Mouse (Mus musculus) right cerebral cortex, postnatal 36 days (tissue): ENCODE measurements at regions not wholly inside any gene's neighbourhood (a gene's known extent, or its start where the extent isn't known, plus 50 kb on each side); places are given as distances from the start of the nearest gene placed in this dataset.

Experiments
- DNase-seq, 2 experiments: peaks; one replicate each; pipeline ENCODE4 v3.0.0; 2022; ENCODE audit warnings: low spot score in 2 of 2, mixed read lengths in 1 of 2

DNA sequence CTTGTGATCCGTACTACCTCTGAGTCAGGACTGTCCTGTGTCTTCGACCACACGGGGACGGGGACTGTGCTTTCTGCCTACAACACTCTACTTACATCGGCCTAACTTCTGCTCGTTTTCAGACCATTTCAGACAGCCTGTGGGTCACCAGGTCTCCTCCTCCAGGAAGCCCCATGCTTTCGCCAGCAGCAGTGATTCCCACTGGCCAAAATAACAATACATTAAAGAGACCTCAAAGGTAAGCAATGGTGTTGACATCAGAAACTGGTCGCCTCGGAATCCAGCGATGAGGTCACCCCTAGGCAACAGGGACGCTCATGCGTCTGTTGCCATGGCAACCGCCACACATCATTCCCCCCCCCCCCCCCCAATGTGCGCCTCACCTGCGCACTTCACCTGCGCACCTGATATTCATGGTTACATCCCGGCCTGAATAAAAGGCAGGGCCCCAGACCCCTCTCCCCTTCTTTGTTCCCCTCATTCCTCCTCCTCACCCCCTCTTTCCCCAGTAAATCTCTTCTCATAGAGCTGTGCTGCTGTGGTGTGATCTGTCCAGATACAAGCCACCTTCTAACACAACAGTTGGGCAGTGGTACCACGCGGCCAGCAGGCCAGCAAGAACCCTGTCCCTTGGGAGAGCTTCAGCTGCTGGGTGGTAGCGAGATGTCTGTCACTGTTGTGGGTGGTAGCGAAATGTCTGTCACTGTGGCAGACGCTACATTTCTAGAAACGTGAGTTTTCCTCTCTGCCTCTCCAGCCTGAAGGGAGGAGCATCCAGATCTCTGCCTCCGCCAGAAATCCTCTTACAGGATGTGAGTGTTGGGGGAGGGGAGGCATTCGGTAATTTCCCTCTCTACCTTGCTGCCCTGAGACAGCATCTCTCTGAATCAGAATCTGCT, 145.0 kb downstream of the Setd4 start:
- DNase-seq, result no peak

DNA sequence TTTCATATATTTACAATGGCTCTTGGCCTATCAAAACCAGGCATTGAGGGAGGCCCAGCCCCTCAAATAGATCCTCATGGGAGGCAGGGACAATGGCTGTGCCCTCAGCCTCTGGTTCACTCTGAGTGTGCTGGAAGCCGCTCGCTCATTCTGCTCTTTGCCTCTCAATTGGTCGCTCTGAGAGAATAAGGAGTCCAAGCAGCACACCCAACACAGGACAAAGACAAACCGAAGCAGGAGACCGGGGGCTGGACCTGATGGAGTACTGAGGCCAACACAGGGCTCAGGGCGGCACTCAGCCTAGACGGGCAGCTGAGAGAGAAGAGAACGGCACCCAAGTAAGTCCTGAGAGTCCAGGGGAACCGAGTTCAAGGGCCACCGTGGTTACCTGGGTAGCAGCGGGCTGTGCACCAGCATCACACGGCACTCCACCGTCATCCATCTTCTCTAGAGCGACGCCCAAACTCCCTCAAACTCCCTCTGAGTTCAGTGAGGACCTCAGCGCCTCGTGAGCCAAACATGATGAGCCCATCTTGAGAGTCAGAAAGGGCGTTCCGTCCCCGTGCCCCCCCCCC, 145.8 kb downstream of the Setd4 start:
- DNase-seq, result no peak

DNA sequence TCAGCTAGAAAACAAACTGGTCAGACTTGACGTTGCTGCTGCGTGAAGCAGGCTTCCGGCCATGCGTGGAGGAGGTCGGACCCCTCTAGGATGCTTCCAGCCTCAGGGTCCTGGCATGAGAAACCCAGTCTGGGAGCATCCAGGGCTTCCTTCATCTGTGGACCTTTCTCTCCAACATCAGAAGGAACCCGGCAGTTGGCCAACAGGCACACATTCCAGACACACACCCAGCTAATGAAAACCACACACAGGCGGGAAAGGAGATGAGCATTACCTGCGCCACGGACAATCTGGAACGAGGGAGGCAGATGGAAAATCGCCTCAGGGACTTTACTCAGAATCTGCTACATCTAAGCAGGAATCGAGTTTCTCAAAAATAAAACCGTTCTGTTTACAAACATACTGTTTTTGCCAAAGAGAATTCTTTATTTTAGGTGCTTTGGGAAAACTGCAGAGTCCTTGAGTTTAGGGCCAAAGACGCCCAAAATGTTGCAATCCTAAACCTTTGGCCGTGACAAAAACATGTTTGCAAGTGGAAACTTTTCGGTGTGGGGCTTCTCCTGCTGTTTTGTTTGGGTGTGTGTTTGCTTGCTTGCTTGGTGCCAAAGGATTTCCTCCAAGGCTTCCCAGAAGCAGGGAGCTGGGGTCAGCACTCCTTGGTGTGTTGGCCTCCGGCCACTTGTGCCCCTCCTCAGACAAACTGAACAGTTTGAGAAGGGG, 147.0 kb downstream of the Setd4 start:
- no peak for DNase-seq

DNA sequence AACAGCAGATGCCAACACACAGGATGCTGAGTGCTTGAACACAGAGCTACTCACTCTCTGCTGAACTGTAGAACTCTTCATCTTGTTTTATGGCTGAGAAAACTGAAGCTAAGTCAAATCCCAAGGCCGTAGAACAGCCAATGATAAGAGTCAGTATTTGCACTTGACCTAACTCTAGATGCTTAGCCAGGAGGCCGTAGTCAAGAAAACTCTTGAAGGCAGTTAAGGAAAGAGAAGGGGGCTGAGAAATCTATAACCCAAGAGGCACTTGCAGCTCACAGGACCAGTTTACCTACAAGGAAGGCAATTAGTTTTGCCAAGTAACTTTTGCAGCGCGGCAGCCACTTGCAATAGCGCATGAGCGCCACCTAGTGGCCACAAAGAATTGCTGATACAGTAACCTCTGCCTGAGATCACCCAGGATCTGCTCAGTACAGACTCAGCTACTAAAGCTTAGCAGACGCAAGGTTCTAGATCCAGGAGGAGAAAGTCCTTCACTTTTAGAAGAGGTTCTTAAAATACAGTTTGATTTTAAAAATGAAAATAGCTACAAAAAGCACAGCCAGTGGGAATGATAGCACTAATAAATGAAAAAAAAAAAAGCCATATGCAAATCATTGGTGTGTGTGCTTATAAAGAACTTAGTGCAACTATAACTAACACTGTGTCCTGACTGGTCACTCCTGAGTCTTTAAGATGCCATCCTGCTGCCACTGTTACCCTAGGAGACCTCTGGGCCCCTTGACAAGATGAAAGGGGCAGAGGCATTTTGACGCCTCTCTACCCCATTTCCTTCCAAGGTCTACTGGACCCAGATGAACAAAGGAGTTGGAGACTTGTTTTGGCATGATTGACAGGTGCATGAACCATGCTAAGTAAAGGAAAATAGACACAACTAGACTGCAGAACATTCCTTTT, 149.5 kb downstream of the Setd4 start:
- DNase-seq, result peak; percentile 48 to 49

DNA sequence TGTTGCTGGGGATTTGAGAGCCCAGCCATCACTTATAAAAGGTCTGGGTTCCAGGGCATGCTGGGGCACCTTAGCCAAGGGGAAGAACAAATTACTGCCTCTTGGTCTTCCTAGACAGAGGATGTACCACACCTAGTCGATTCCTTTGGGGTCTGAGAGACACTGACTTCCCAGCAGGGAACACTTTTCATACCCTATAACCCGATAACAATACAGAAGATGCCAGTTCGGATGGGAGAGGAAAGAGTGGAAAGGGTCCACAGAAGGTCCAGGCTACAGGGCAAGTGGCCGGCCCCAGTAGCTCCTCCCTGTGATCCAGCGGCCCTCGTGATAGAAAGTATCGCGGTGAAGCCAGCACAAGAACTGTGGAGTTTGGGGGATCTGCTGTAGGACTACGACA, 150.8 kb downstream of the Setd4 start:
- DNase-seq, result no peak

DNA sequence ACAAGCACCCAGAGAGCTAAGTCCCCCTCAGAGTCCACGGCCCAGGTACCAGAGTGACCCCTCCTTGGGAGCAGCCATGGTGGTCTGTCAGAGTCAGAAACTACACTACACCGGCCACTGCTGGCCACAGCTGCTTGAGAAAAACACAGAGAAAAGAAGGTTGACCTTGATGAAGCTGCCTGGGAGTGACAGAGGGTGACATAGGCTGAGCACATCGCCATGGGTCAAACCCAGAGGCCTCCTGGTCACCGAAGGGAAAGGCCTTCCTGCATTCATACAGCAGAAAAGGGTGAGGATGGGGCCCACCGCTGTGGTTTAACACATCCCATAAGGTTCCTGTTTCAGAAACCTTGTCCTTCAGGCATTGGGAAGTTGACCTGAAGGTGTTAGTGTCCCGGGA, 153.0 kb downstream of the Setd4 start:
- DNase-seq, result no peak

DNA sequence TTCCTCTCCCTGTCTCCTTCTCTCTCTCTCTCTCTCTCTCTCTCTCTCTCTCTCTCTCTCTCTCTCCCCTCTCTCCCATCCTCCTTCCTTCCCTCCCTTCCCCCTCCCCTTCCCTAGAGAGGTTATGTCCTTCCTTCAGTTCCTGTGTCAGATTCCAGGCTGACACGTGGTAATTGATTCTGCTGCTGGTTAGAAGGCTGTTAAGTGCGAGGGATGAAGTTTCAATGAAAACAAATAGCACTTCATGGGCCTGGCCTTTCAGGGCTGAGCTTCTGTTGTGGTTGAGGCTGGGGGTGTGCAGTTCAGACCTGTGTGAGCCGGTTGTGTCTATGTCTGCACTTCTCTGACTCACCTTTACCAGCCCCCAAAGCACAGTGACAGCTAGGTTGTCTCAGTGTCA, 153.9 kb downstream of the Setd4 start:
- no peak for DNase-seq

DNA sequence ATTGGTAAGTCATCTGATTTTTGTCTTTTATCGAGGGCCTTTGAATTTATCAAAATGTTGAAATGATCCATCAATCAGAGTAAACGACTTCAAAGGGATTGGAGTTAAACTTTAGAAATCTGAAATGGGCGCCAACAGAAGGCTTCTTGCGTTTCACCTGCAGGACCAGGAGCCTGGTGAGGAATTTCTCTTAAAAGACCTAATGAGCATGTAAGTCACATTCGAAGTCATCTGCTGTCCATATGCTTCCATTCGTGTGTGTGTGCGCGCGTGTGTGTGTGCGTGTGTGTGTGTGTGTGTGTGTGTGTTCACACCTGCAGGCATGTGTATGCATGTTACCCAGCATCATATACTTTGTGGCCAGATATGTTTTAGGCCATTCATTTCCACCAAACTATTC, 155.7 kb downstream of the Setd4 start:
- no peak for DNase-seq

DNA sequence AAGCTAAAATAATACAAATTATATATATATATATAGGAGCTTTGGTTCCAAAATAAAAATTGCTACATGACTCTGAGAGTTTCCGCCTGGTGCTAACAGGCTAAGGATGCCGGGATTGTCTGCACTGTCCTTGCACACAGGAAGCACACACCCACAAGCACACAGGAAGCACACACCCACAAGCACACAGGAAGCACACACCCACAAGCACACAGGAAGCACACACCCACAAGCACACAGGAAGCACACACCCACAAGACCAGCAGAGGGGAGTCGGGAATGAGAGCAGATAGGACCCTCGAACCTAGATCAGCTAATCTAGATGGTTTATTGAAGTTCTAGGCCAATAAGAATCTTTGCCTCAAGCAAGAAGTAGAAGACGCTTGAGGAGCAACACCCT, 156.9 kb downstream of the Setd4 start:
- DNase-seq, result no peak

DNA sequence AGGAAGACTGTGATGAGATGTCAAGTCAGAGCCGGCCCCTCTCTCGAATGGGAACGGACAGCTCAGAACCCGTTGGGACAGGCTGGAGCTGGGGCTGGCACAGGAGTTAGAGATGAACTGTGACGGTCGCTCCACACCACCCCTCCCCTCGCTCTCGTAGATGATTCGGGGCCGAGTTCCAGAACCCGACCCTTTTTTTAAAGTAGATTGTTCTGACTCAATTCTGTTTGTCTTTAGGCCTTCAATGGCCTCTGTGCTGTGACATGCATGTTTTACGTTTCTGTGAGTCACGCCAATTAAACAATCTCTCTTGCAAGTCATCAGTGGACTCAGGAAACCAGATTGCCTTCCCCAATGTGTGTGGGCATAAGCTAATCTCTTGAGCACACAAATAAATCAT, 157.7 kb downstream of the Setd4 start:
- no peak for DNase-seq

DNA sequence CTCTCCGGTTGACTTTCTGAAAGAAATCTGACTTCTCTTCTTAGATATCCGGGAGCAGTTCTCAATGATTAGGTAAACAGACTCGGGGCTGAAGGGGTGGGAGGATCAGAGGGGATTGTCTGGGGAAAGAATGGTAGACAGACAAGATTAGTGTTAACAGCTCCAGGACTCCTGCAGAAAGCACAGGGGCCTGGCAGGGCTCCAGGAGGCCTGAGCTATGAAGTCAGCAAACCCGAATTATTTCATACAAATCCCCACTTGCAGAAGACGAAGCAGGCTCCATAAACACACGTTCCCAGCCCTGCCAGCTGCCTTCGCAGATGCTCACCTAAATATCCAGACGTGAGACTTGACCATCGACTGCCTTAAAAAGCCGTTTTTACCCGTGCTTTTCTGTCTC, 161.0 kb downstream of the Setd4 start:
- no peak for DNase-seq

DNA sequence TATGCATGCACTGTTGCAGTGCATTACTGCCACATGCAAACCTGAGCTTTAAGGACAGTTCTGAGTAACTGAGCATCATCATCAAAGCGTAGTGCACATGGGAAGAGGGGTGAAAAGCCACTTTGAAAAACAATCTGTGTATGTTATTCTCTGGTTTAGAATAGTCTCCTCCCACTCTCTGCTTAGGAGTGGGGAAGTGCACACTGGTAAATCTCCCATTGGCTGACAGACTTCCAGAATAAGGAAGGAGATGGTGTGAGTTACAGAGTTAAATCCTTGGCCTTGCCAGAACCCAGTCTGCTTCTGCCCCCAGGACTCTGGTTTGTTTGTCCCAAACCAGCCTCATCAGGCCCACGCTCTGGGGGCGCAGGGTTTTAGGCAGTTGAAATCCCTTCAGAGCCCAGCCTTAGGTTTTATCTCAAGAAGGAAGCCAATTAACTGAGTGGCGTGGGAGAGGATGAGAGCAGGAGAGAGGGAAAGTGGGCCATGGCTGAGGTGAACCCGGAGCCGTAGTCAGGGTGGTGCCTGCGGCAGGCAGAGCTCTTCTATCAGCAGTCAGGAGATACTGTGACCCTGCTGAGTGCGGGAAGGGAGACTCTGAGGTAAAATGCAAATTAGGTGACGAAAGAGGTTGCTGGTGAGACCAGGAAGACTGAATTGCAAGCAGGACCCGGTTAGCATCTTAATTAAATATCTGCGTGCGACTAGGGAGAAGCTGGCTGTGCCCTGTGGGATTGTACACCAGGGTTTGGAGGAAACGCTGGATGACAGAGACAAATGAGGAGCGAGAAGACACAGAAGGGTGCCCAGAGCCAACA, 166.0 kb downstream of the Setd4 start:
- DNase-seq, result peak in 1 of 2 experiments; percentile 8

DNA sequence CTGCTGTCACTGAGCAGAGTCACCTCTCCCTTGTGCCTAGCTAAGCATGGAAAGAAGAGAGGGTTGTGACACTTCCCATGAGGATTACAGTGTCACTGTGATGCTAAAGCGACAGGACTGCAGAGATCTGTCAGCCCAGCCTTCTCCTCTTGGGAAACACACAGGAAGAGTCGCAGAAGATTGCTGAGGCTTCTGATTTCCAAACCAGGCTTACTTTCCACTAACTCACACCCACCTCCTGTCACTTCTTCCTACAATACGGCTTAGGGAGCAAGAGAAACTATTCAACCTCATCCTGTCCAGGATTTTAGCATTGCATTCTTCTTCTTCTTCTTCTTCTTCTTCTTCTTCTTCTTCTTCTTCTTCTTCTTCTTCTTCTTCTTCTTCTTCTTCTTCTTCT, 167.1 kb downstream of the Setd4 start:
- no peak for DNase-seq

DNA sequence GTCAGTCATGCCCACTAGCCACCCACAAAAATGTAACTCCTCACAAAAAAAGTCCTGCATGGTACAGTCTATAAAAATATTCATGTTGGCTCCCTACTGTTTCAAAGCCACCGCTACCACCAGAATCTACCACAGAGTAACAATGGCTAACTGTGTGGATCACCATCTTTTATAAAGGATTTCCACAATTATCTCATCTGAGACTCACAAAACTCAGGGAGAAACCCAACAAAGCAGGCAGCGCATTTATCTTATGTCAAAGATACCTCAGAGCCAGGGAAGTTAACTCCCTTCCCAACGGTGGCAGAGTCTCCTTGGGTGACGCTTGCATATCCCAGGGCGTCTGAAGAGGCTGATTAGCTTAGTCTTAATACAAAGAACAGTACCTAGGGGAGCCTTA, 172.5 kb downstream of the Setd4 start:
- no peak for DNase-seq

DNA sequence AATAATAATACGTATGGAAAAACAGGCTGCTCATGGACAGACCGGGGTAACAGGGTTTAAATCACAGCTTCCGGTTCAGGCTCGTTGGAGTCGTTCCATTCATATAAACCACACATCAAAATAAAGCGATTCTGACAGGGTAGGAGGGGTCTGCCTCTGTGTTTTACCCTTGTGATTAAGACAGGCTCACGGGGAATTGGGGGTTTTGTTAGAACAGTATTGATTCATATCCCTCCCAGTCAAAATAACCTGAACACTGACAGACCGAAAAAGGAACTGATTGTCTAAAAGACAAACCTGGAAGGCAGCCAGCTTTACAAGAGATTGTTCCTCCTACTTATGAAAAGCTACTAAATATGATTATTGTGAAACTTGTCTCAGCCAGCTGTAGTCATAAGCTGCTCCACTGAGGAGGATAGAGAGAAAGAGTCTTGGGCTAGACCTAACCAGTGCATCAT, 174.5 kb downstream of the Setd4 start:
- no peak for DNase-seq

DNA sequence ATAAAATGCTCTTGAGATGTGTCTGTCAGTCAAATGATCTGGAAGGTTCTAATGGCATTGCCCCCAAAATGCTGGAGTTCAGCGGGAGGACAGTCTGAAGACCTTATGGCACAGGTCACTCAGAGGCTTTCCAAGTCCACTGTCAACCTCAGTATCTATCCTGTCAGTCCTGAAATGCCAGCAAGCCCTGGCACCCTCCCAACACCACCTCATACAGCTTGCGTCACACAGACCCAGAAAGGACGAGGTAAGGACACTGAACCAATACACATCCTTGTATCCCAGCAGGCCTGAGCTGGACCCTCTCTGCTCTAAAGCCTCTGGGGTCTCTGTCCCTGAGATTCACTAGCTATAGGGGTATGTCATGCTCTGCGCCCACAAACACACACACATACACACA, 176.6 kb downstream of the Setd4 start:
- DNase-seq, result no peak

DNA sequence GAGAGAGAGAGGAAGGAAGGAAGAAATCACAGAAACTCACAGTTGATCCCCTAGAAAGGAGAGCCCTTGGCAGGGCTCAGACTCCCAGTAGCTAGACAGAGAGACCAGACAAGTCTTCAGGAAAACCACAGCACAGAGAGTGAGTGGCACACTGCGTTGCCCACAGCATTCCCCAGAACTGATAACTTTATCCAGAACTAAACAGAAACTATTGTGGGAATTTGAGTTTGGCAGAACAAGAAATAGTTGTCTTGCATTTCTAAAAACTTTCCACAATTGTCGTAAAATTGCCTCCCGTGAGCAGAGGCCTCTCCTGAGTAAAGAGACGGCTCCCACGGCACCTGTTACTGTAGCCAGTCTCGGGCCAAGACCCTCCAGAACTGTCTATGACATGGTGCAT, 178.1 kb downstream of the Setd4 start:
- DNase-seq, result no peak

DNA sequence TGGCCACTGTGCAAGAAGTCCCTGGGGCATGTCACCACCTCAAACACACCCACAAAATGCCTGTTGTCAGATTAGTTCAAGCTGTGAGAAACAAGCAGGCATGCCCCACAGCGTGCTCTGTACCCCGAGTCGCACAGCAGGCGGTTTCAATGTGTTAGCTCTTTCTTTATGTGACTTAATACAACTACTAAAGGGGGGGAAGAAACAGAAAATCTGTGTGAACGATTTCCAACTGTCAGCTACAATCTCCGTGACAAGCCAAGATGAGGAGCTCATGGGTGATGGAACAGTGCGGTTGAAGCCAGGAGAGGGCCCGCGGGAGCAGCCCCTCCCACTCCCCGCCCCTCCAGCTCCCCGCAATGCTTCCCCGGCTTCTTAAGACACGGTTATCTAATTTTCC, 180.7 kb downstream of the Setd4 start:
- DNase-seq, result no peak

DNA sequence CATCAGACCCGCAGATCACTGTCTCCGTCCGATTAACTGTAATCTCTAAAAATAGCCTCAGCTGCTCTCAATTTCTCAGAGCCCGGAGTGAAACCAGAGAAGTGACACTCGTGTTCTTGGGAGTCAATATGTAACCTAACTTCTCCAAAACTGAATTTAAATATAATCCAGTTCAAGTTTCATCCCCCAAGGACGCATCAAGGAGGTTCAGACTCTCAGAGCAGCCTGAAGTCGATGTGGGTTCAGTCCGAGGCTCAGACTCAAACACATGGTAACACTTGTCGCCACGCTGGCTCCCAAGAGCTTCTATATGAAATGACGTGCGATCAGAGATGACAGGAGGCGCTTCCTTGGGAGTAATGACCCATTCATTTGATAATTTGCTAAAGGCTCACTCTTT, 181.6 kb downstream of the Setd4 start:
- no peak for DNase-seq

DNA sequence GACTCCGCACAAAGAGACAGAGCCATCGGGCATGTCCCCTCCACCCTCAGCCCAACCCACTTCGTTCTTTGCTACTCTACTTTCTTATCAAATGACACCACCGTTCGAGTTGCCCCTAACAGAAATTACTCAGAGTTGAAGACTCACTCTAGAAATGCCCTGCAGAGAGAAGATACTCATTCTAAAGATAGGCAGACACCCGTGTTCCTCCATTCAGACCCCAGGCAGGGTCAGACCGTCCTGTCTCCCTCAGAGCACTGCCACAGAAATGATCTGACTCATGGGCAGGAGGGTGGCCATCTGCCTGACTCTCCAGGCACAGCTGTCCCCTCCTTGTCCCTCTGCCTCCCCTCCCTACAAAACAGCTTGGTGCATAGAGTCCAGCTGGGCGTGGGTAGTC, 185.6 kb downstream of the Setd4 start:
- no peak for DNase-seq

DNA sequence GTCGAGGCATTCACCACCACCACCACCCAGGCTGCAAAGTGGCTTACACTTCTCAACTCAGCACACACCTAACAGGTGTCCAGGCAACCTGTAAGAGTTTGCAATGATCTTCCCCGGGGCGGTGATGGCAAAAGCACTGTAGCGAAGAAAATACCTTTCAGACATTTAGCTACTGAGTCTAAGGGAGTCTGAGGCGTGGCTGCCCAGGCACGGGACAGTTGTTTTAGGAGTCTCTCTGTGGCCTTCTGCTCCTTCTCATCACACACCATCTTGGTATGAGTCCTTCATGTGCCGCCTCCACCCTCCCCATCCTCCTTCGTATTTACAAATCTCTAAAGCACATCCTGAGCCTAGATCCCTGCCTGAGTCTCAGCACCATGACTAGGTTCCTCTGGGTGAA, 186.0 kb downstream of the Setd4 start:
- no peak for DNase-seq
